Mouse (Mus musculus) lung, postnatal 4 days (tissue): ENCODE data around the gene Sin3a.

Experiments
- DNase-seq, 2 experiments: peaks; one replicate each; pipeline ENCODE4 v3.0.0; 2021

The Sin3a gene

DNA sequence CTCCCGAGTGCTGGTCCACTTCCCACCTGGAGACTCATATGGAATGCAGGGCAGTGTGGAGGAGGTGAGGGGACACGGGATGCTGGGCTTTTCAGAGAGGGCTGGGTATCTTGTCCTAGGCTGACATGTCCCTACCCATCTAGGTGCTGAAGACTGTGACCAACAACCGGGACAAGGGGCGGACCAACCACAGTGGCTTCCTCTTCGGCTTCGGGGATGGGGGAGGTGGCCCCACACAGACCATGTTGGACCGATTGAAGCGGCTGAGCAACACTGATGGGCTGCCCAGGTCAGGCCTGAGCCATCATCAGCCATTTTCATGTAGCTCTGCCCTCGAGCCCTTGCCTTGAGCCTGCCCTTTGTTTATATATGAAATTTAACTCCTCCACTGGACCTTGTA lies 65.9 kb downstream of the Sin3a start:
- DNase-seq, result no peak

DNA sequence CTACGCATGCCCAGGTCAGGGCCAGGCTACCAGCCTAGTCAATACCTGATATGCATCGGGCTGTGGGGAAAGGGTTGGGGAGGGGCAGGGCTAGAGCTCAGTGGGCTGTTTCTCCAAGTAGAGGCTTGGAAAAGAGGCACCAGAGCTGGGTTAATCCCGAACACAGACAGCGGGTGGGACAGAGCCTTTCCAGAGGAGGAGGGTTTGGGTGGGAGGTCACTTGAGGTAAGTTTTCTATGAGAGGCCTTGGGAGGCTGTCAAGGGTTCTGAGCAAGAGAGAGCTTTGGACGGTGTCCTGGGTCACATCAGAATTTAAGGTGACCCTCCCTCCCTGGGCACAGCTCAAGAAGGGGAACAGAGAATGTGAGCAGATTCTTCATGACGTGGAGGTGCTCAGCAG lies 66.7 kb downstream of the Sin3a start:
- no peak for DNase-seq

DNA sequence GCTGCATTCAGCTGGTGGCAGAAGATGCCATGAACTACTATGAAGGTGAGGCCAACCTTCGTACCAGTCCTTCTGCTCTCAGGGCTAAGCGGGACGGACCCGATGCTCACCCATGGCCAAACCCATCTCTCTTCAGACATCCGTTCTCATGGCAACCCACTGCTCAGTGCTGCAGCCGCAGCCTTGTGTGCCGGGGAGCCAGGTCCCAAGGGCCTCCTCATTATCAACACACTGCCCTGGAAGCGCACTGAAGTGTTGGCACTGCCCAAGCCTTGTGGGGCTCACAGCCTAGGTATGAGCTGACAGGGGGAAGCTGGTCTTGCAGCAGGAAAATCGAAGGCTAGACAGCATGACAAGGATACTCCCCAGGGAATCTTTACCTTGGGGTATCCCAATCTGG lies 67.3 kb downstream of the Sin3a start:
- no peak for DNase-seq

DNA sequence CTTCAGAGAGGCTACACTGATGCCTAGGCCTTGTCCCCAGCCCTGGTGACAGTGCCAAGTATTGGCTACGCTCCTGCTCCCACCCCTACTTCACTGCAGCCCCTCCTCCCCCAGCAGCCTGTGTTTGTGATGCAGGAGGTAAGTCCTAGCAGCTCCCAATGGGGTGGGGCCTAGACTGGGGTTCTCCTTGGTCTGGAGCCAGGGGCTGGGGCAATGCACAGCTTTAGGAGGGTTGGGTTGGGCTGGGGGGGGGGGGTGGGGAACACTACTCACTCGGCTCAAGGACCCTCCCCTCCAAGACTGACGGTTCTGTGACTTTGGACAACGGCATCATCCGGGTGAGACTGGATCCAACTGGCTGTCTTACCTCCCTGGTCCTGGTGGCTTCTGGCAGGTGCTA lies 67.7 kb downstream of the Sin3a start:
- DNase-seq, result no peak

DNA sequence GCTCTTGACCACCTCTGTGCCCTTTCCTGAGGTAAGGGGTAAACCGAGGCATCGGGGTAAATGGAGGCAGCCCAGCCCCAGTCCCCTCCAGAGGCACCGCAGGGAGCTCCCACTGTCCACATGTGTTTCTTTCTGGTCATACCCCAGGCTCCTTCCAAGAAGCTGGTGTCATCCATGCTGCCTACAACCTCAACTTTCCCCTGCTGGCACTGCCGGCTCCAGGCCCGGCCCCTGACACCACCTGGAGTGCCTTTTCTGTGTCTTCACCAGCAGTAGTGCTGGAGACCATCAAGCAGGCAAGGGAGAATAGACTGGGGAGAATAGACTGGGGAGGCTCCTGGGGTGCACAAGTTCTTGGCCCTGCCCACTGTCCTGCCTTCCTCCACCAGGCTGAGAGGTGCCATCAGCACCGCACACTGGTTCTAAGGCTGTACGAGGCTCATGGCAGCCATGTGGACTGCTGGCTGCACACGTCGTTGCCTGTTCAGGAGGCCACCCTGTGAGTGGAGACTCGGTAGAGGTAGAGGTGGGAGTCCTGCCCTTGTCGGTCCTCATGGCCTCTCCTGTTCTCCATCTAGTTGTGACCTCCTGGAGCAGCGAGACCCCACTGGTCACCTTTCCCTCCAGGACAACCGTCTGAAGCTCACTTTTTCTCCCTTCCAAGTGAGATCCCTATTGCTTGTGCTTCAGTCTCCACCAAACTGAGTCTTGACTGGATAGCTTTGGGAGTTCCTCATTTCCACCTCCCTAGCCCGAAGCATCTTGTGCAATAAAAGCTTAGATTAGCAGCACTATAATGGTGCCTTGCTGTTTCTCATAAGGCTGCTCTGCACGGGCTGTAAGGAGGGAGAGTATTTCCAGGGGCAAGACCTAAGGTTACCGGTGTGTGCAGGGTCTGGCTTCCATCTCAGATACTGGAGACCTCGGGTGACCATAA lies 69.8 kb downstream of the Sin3a start:
- DNase-seq, result no peak

DNA sequence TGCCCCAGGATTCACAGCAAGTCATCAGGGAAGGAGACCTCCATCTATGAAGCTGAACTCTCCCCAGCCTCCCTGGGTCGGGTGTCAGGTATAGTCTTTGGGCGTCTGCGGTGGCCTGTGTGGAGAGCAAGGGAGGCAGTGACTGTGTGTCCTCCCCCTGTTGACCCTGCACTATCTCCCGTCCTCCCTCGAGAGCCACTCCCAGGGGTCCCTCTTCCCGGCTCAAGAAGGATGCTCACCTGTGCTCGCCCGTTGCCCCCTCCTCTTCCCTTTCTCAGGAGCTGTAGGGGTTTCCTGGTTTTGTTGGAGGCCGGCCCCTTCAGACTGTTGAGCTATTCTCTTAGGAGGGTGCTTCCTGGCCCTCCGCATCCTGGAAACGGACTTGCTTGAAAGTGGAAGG lies 71.4 kb downstream of the Sin3a start:
- no peak for DNase-seq

DNA sequence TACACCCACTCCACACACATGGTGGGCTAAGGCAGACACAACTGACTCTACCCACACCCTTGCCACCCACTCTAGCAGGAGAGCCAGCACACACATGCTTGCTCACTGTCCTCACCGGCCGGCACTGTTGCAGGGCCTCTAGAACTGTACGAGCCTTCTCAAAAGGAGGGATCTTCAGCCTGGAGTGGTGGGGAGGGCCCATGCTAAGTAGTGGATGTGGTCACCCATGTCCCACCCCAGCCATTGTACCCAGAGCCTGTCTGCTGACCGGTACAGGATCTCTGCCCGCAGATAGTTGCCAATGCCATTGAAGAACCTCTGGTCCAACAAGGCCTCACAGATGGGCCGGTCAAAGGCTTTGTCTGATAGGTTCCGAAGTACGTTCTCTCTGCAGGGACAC lies 73.0 kb downstream of the Sin3a start:
- DNase-seq, result no peak

DNA sequence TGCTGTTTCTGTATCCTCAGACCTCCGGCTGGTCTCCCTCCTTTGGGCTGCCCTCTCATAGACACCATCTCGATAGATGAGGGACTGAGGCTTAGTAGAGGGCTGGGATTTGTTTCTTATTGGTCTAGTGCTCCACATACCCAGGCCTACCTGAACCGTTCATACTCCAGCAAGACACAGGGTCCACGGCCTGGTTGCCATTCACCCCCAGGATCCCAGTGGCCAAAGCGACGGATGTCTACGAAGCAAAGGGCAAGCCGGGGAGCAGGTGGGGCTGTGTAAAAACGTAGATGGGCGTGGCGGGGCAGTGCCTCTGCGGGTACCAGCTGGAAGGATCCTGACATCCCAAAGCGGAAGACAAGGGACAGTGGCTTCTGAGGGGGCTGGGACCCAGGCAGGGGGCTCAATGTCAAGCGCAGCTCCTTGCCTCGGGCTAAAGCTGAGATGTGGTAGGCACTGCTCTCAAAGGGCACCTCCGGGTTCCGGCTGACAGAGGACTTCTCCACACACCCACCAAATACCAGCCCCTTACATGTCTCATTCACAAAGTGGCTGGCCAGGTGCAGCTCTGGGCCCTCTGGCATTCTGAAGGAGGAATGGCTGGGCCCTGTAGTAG lies 74.7 kb downstream of the Sin3a start:
- DNase-seq, result no peak

DNA sequence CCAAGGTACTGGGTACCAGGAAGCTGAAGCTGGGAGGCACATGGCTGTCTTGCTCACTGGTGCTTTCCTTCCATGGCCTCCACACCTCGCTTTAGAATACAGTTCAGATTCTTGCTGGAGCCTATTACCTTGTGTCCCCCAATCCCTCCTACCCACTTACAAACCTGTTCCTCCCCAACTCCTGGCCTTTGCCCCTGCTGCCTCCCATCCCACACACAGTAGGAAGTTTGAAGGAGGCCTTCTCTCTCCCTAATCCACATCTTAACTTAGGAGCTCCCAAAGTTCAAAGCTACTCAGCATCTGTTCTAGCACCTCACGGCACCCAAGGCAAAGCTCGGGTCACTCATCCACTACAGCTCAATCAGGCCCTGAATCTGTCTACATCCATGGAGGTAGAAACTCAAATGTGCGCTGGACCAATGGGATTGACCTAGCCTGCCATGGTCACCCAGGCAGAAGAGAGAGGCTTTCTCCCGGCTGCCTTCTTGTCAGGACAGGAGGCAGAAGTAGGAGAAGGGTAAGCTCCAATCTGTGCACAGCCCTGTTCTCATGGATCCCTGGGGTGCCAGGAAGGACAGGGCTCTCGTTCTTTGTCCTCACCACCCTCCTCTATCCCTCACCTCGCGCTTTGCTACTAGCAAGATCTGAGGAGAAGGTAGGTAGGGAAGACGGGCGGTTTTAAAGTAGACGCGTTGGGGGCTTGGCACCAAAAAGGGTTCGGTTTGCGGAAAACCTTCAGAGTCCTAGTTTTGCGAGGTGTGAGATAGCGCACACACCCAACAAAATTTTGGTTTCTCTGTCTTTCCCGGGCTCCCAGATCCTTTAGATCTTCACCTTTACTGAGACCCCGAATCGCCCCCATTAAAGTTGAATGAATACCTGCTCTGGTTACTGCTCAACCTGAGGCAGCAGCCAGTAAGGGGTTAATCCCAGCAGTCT lies 75.6 kb downstream of the Sin3a start:
- DNase-seq, result peak in 1 of 2 experiments; percentile 22

DNA sequence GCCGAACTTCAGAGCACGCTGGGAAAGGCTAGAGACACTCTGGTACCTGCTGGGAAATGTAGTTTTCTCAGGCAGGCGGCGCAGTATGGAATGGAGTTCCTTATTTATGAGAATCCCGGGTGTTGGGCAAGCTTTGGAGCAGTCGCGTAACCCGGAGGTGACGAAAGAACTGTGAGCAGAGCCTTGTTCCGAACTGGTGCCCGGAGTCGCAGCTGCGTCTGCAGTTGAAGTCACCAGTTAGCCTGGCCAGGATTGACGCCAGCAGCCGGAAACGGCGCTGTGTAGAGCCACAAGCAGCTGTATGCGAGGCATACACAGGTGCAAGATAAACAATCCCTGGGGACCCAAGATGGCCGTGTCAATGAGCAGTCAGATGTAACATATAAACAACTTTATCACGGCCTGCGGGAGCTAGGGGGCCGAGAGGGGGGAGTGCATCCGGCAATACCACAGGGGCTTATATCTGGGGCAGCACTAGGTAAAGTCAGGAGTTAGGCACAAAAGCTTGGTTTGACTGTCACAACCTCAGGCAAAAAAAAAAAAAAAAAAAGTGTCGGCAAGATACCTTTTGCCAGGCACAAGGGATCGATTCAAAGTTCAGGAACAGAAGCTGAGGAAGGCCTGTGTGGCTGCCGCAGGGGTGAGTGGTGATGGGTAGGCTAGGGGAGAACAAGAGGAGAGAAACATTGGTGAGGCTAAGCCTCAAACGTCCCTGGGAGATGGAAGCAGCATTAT lies 76.5 kb downstream of the Sin3a start, which contains the start of gene Neil1:
Gene Neil1, minus strand, starts transcription at position 162 of the 735 bp plus-strand sequence.
- peak; percentile 90 to 93 for DNase-seq

DNA sequence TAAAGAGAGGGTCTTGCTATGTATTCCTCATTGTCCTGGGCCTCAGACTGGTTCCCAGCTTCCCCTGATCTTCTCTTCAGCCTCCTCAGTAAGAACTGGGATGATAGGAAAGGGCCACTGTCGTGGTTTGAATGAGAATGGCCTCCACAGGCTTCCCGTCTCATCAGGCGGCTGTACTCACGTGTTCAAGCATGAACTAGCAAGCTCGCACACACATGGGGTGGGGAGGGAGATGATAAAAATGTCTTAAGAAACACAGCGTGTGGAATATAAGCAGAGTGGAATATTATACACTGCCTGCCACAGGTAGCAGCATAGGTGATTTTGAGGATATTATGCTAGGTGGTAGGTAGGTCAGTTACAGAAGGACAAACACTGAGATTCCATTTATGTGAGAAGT lies 77.2 kb downstream of the Sin3a start:
- DNase-seq, result no peak

DNA sequence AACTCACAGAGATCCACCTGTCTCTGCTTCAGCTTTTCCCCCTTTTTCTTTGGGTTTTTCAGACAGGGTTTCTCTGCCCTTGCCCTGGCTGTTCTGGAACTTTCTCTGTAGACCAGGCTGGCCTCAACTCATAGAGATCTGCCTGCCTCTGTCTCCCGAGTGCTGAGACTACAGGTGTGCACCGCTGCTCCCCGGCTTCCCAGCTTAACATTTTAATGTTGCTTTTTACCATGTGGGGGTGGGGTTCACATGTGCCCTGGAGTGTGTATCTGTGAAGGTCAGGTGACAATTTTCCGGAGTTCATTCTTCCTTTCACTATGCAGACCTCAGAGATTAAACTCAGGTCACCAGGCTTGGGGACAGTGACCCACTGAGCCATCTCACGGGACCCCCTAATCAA lies 78.4 kb downstream of the Sin3a start:
- no peak for DNase-seq

DNA sequence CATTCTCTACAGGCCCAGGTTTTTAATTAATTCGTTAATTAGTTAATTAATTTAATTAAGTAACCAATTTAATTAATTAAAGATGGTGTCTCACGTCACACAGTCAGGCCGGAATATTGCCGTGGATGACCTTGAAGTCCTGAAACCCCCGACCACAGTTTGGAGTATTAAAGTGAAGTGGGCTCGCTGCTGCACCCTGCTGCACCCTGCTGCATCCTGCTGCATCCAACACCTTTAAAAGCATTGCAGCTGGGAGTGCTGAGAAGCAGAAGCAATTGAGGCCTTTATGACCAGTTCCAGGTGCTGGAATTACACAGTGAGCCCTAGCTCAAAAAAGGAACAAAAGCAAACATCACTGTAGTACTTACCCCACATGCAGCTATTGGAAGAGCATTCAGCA lies 80.5 kb downstream of the Sin3a start:
- DNase-seq, result no peak

DNA sequence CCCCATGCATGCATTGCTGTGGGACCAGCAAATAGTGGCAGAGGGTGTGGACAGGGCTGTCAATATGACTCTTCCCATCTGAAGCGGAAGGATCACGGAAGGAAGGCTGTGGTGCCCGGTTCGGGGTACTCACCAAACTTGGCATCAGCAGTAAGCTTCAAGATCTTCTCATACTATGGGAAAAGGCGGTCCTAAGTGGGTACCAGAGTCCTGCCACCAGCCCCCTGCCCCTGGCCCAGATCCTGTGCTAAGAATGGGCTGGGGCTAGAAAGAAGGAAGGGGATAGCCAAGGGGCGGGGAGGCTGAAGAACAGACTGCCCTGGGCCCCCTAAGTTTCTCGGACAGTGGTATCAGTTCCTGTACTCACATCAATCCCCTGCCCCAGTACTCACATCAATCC lies 84.5 kb downstream of the Sin3a start:
- DNase-seq, result no peak

DNA sequence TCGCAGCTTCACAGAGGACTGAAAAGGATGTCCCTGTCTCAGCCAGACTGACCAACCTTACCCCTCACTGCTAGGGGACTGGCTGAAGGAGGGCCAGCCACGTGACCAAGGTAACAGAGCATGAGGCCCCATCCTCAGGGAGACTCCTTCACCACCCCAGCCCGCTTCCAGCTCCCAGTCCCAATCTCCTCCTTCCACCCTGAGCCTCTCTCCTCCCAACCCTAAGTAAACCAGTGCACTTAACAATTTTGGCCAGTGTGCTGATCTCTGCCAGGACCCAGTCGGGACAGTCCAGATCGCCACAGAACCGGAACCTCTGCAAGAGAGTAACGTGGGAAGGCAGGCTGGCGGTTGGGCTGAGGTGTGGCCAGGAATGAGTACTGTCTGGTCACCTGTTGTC lies 85.0 kb downstream of the Sin3a start:
- DNase-seq, result no peak

DNA sequence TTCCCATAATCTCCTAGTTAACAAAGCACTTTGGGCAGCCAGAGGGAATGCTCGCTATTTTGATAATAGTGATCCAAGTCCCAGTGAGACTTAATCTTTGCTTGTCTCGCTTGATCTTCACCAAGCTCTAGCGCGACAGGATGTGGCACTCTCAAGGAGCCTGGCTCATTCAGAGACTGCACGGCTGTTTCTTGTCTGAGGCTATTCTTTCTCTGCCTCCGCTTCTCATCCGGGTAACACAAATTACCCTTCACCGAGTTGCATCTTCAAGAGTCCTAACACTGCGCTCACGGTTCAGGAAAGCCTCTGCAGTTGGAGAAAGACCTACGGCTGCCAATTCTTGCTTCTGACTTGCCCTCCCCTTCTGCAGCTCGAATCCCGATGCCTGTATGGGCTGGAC lies 85.7 kb downstream of the Sin3a start:
- DNase-seq, result no peak

DNA sequence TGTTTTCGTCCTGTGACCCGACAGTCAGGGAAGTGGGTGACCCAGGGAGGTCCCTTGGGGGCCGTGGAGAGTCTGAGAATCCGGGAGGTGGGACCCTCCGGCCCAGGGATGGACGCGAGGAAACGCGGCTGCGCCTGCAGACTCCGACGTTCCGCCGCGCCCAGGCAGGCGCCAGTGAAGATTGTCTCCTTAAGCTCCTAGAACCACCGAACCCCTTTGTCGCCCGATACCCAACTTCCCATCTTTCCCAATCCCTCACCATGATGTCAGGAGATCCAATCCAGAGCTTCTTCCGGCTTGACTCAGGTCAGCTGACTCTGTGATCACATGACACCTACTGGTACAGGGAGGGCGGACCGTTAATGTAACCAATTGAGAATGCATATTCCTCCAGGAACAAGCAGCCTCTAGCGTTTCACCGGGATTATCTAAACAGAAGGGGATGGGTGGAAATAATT lies 86.2 kb downstream of the Sin3a start, which contains the start of gene Commd4:
Gene Commd4, minus strand, starts transcription at position 319 of the 458 bp plus-strand sequence.
- DNase-seq, result peak; percentile 86 to 91

DNA sequence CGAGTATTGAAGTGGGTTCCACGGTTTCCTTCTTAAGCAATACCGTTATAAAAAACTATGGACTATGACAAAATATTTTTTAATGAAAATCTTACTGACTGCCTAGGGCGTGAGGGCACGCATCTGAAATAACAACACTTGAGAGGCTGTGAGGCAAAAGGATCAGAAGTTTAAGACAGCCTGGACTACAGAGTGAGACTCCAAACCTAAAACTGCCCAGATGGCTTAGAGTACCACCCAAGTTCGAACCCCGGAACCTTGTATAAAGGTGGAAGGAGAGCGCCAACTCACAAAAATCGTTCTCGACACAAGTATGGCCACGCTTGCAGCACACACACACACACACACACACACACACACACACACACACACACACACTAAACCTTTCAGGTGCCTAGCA lies 86.7 kb downstream of the Sin3a start:
- no peak for DNase-seq

DNA sequence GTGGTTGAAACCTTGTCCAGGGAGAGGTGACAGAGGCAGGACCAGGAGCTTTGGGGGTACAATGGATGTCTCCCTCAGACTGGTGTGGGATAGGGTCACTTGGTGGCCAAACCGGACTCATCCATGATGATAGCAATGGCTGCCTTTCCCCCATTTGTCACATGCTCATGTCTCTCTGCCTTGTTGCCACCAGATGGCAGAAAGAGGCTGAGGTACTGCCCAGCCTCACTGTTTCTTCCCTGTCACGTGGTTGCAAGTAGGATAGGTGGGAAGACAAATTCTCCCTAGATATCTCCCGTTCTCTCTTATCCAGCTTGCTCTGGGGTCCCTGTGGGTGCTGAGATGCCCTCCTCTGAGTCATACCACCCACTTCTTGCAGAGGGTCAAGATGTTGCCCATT lies 90.7 kb downstream of the Sin3a start:
- no peak for DNase-seq

DNA sequence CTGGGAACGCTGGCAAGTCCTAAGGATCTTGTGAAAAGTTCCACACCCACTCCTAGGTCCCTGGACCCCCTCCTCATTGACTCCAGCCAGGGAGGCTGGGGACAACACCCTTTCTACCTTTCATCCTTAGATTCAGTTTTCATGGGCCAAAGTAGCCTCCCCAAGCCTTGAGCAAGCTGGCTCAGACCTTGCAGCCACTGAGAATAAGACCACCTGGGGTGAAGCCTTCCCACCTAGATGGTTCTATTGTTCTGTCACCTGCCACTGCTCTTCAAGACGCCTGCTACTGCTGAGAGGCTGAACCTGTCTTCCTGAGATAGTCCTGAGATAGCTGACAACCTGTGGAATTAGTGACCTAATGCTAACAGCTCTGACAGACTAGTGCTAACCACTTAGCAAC lies 91.3 kb downstream of the Sin3a start:
- DNase-seq, result no peak

DNA sequence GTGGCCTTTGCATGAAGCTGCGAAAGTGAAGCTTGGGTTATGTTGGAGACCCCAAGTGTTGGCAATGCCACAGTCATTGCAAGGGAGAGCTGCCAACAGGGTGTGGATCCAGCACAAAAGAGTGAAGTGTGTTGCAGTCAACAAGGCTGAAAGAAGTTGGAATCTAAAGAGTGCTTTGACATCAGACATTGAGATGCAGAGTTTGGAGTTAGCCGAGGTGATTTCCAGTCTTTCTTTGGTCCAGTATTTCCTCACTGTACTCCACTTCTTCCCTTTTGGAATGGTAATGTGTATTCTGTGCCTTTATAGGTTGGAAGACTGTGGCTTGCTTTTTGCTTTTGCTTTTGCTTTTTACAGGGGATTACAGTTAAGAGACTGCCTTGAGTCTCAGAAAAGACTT lies 94.3 kb downstream of the Sin3a start:
- DNase-seq, result no peak

DNA sequence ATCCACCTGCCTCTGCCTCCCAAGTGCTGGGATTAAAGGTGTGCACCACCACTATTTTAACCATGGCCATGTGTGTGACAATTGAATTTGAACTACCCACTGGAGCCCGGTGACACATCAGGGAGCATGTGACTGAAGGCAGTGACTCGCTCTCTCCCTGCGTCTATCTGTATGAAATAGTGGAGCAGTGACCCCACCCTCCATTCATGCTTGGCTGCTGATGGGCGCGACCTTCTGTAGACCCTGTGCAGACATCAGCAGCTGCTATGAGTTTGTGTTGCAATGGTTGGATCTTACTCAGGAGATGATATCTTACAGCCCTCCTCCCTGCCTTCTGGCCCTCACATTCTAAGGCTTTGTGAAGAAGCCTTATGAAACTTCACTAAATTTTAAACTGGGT lies 96.6 kb downstream of the Sin3a start:
- no peak for DNase-seq
